Mouse (Mus musculus) WW6 (cell line): Measurements from ENCODE around the gene Fam25c.

Experiments
- DNase-seq: peaks from one replicate; pipeline ENCODE4 v3.0.0-alpha.2; 2013; ENCODE audit warnings: low read depth, low spot score

The Fam25c gene

DNA sequence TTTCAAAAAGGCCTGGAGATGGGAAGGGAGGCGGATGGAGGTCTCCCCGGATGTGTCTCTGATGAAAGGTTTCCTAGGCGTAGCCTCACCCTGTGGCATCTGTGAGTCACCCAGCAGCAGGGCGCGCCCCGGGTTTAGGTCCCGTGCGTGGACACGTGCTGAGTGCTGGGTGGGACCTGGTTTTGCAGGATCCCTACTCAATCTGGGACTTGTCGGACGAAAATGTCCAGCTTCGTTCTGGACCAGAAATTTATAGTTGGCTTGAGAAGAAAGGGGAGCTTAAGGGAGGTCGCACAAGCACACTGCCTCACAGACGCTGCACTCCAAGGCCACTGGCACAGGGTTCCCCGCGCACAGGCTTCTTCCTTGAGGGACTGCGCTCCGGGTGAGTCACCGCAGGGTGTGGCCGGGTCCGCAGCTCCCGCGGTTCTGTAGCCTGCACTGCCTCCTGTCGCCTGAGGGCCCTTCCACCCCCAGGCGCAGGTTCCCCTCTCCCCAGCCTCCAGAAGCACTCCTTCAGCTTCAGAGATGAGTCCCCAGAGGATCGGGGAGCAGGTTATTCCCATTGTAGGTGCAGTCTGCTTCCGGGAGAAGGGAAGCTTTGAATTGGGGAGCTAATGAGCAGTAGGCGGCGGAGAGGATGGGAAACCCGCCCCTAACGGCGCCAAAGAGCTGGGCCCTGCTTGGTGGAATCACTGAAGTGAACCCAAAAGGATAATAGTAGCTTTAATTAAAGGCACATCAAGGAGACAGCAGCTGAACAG, 8.4 kb upstream of the Fam25c start:
- no peak for DNase-seq

DNA sequence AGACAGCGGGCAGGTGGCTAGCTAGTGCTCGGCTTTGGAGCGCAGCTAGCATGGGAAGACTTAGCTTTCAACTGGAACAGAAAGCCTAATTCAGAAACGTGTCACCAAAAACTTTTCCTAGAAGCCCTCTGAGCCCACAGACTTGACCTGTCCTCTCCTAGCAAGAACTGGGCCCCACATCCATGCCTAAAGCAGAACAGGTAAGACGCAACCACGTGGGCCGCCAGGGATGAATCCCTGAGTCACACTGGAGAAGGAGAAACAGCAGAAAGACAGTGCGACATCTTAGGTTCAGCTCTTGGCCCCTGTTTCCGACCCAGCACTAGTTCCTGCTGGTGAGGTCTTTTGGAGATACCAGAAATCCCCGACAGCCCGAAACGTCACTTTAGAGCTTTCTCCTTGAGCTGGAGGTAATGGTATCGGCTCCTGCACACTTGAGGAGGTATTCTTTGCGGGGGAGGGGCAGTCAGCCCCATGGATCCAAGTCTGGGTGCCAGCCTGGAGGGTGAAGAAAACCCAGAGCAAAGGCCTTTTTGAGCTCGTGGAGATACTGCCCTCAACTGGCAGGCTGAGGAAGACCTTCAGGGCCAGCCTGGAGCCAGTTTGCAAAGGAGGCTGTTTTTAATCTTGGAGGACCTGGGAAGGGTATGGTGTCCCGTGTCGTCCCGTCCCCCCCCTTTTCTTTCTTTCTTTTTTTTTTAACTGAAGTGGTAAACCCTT, 7.7 kb upstream of the Fam25c start:
- no peak for DNase-seq

DNA sequence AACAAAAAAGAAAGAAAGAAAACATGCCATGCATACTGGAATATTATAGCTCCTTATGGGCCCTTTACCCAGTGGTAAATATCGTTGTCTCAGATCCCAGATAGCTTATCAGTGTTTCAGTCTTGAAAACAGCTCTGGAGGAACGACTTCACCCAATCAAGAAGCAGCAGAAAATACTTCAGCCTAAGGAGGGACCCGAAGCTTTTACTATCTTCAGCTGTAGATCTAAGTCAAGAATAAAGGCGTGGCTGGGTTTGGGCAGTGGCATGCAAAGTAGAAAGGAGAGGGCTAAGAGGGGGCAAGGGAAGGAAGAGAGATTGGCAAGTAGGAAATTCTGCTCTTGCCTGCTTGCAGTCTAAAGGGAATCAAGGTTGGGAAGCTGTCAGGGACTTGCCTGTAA, 6.9 kb upstream of the Fam25c start:
- DNase-seq: no peak

DNA sequence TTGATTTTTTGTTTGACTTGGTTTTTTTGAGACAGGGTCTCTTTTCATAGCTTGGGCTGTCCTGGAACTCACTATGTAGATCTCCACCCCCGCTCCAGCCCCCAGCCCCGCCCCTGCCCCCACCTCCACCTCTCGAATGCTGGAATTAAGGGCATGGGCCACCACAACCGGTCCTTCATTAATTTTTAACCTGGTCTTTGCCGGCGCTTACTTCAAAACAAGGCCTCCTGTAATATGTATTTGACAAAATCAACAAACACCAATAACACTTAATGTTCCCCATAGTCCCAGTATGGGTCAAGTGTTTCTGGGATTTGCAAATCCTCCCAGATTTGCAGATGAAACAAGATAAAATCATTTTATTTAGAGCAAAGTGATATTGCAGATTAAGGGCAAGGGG, 5.0 kb upstream of the Fam25c start:
- DNase-seq: no peak

- DNase-seq: no peak
Observed at GRCm38 (mm10) chr14:34359676-34360244, 4.5 kb upstream of the Fam25c start.

GRCm38 (mm10) chr14:34357671-34358455, 2.6 kb upstream of the Fam25c start:
- DNase-seq: no peak

DNA sequence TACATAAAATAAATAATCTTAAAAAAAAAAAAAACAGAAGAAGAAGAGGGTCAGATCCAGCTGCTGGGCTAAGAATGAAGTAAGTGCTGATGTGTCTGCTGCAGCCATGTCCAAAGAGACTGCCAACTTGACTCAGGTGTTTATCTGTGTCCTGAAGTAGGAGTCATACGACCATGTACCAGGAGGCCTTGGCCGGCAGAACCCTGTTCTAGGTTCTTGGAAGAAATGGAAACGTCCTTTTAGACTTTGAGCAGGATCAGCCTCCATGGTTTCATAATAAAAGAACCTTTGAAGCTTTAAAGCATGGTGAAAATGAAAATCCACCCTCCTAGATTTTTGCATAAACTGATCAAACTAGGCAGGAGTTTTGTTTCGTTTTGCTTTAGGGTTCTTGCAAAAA, 777 bp downstream of the Fam25c start:
- no peak for DNase-seq

DNA sequence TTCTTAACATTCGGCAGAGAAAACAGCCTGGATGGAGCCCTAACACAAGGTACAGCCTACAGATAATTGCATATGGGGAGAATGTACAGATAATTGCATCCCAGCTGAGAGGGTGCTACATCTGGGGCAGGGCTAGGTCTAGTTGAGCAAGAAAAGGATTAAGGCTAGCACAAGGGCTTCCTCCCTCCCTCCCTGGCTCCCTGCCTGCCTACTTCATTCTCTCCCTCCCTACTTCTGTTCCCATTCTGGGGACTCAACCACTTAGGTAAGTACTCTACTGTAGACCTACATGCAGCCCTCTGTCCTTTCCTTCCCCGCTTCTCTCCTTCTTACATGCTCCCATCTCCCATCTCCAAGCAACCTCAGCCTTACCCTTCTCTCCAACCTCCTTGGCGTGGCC, 1.9 kb downstream of the Fam25c start:
- no peak for DNase-seq

DNA sequence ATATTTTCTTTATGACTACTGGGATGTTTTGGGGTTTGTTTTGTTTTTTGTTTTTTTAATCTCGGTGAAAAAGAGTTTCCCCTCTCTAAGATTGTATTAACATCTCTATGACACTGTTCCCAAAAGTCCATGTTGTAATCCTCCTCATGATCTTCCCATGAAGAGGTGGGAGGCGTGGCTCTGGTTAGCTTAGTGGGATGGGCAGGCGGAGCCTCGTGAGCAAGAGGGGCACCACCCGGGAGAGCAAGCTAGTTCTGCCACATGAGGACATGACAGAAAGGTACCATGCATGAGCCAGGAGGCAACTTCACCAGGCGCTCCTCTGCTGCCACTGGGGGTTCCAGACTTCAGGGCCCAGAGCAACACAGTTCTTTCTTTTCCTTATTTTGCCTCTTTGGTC, 2.7 kb downstream of the Fam25c start:
- DNase-seq: no peak

- DNase-seq: no peak
Observed at GRCm38 (mm10) chr14:34351660-34352059, 3.6 kb downstream of the Fam25c start.

DNA sequence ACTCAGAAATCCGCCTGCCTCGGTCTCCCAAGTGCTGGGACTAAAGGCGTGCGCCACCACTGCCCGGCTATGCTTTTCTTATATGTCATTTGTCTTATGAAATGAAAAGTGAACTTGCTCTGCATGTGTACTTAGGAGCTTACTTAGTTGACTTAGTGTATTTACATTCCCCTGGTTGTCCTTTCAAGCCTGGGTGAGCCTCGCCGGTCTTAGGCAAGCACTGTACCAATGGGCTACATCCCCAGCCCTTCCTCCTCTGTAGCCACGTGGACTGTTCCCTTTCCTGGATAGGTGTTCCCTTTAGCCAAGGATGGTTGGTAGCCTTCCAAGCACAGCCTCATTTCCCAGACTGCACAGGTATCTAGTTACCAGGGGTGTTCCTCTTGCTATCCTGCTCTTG, 6.2 kb downstream of the Fam25c start:
- DNase-seq: no peak

GRCm38 (mm10) chr14:34348301-34348700, 6.9 kb downstream of the Fam25c start:
- DNase-seq: no peak

DNA sequence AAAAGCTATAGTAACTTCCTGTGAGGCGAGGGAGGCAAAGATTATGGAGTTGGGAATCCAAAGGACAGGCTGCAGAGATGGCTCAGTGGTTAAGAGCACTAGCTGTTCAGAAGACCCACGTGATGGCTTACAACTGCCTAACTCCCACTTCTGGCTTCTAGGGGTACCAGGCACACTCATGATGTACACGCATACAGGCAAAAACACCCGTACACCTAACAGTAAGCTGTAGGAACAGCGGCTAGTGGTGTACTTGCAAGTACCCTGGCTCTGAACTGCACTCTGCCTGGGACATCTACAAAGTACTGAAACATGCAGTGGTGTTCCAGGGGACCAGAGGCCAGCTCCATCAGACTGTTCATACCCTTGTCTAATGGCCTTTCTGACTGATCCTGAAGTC, 8.1 kb downstream of the Fam25c start:
- no peak for DNase-seq

DNA sequence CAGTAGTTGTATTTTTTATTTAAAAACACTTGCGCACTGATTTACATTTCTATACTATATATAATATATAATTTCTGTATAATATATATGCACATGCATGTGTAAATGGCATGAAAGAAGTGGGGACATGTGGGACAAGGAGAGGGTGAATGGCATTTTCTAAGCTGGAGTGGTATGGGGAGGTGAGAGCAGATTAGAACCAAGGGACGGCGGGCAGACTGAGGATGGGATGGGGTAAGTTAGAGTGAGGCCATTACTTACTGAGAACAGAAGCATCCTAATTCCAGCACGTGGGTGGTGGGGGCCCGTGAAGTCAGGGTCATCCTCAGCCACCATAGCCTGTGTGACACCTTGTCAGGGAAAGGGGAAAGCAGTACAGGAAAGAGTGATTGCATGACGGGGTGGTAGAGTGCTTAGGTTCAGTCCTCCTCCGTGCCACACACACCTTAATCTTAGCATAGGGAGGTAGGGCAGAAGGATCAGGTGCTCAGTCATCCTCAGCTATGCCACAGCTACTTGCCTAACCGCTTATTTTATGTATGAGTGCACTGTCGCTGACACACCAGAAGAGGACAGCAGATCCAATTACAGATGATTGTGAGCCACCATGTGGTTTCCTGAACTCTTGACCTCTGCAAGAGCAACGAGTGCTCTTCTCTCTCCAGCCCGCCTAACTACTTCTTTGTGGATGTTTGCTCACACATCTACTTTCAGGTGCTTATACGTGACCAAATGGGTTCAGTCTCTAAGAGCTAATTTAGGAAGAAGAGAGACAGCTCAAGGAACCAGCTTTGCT, 9.3 kb downstream of the Fam25c start:
- no peak for DNase-seq

GRCm38 (mm10) chr14:34344361-34344760, 10.9 kb downstream of the Fam25c start:
- DNase-seq: no peak

DNA sequence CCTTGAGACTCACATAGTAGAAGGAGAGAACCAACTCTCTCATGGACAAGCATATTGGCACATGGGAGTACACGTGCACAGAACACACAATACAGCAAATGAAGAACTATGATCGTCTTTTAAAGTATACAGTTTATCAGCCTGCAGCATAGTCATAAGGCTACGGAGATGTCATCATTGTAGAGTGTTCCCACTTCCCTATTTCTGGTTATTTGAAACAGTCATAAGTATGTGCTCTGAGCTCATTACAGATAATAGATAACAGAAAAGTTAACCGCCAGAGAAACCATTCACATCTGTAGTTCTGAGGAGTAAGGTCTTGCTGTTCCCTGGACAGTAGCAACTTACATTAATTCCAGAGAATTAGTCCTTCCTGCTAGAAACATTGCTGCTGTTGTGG, 12.2 kb downstream of the Fam25c start:
- DNase-seq: no peak

DNA sequence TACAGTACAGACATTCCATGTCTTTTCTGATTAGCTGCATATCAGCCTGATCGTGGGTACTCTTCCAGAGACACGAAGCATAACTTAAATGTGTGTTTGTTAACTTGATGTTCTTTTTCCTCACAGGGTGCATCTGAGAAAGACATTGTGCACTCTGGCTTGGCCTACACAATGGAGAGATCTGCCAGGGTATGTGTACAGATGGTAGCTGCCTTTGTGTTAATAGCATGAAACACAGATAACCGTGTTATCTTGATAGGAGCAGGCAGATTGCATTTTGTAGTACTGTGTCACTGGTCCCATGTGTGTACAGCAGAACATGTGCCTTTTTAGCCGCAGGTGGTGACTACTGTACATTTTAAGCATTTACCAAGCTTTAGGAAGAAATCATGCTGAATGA, 13.2 kb downstream of the Fam25c start:
- no peak for DNase-seq

- no peak for DNase-seq
Observed at GRCm38 (mm10) chr14:34339446-34339845, 15.8 kb downstream of the Fam25c start.

- DNase-seq: no peak
Observed at GRCm38 (mm10) chr14:34332476-34332875, 22.8 kb downstream of the Fam25c start.

GRCm38 (mm10) chr14:34331886-34332285, 23.3 kb downstream of the Fam25c start:
- DNase-seq: no peak

- no peak for DNase-seq
Observed at GRCm38 (mm10) chr14:34330657-34331158, 24.5 kb downstream of the Fam25c start.
